Mouse (Mus musculus): ENCODE data around the gene Uhrf1bp1l.

Gene Uhrf1bp1l

GRCm38 (mm10) chr10:89850951-89851350 is 106.2 kb downstream of the Uhrf1bp1l start:
- DNase-seq (ENCODE audit: low spot score) = no peak

- no peak for DNase-seq (ENCODE audit: low spot score)
These were observed 110.6 kb downstream of the Uhrf1bp1l start for GRCm38 (mm10) chr10:89855251-89855875.

DNA sequence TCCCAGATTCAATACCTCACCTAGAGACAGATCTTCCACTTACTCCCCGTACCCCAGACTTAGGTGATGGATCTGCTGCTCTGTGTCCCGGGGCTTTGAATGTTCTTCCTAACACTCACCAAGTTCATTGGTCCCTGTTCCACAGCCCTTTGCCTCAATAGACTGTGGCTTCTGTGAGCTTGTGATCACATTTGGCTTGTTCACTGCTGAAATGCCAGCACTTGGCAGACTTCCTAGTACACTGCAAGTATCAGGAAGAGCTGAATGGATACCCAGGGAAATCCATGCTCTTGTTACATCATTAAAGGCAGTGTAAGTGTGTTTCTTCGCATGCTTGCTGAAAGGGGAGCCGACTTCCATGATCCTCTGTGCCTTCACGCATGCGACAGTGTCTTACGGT is 111.5 kb downstream of the Uhrf1bp1l start:
- DNase-seq (ENCODE audit: low spot score) = no peak

DNA sequence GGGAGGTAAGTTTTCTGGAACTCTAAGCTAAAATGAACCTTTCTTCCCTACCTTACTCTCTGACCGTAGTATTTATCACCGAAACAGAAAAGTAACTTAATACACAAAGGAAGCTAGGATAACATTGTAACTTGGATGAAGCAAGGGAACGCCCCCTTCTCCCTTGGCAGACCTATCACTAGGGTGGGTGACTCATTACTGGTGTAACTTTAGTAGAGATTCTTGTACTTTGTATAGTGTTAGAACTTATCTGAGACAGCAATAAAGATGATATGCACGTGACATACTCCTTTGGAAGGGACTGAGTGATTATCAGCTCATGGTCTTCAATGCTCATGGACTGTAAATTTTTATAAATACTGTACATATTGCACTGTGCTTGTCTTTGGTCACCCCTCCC is 123.4 kb downstream of the Uhrf1bp1l start:
- DNase-seq (ENCODE audit: low spot score) = no peak

- DNase-seq (ENCODE audit: low spot score) = no peak
These were observed 124.0 kb downstream of the Uhrf1bp1l start for GRCm38 (mm10) chr10:89868836-89869235.
